Mouse (Mus musculus) small intestine, adult 2 months (tissue): ENCODE results near the gene N4bp2.

Source experiments
- CTCF ChIP-seq: fragments of 200-500 bp; IDR thresholded peaks from 2 replicates; pipeline ENCODE4 v1.5.1; 2012; ENCODE audit warnings: low read depth, mild to moderate bottlenecking, control low read depth, inconsistent platforms, low read length, moderate library complexity, mixed read lengths; ENCODE audit not compliant: insufficient replicate concordance, insufficient read length; ENCODE audit errors: extremely low read depth
- POLR2A ChIP-seq: fragments of 200-500 bp; IDR thresholded peaks from 2 replicates; pipeline ENCODE4 v1.6.1; 2012; ENCODE audit warnings: low read depth, mild to moderate bottlenecking, control low read depth, inconsistent platforms, low read length, moderate library complexity

- TF ChIP-seq CTCF (no peak), POLR2A (no peak)
These were observed 98.0 kb downstream of the N4bp2 start, which contains the start of gene Rhoh for GRCm38 (mm10) chr5:65861154-65861944.
